Mouse (Mus musculus): ENCODE data around the gene Maml1.
A peak's percentile ranks its signal among the peaks of the same experiment; 100 is the strongest.

Gene Maml1

DNA sequence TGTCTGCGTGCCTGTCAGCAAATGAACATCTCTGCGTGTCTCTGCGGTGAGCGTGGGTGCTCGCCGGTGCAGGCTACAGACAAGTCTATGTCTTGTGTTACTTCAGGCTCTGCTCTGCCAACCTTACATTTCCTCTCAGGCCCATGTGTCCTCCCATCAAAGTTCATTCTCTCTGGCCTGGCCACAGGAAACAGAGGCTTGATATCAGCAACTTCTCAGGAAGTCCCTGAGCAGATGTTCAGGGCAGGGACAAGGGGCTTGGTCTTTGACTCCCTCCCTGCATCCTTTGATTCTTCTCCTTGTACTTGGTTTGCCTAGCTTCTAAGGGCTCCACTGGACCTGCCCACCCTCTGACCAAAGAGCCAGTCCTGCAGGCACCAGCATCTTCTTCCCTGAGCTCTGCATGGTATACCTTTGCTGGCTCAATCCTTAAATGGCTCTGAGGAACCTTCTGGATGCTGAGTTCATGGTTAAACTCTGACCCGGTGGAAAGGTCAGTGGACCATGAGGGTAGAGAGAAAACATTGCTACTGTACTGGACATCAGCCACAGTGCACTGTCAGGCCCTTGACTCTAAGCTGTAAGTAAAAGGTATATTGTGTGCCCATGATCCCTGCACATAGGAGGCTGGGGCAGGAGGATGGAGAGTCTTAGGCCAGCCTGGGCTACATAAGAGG, 51.7 kb downstream of the Maml1 start:
- DNase-seq (ENCODE audit: low spot score in 2 of 2): no peak

GRCm38 (mm10) chr11:50238821-50239791, 53.0 kb downstream of the Maml1 start:
- no peak for DNase-seq (ENCODE audit: low spot score in 2 of 2)

GRCm38 (mm10) chr11:50238324-50238723, 53.8 kb downstream of the Maml1 start, which contains the start of gene Ltc4s:
TSS of gene Ltc4s (minus strand) at chr11:50238616.
- DNase-seq (ENCODE audit: low spot score in 2 of 2): no peak

GRCm38 (mm10) chr11:50236937-50237835, 54.9 kb downstream of the Maml1 start:
- no peak for DNase-seq (ENCODE audit: low spot score in 2 of 2)

DNA sequence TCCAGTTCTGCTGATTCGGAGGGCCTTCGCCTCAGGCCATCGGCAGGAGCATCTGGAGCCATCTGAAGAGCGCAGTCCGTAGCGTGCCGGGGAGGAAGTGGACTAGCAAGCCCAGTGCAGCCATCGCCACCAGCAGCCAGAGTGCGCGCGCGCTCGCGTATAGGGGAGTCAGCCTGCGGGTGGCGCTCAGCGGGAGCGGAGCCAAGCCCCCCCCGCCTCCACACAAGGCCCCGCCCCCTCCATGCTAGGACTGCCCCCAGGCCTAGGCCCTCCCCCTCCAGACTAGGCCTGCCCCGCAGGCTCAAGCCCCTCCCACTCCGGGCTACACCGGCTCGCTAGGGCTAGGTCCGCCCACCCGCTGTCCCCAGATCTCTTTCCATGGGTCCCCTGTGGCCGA, 55.6 kb downstream of the Maml1 start:
- DNase-seq (ENCODE audit: low spot score in 2 of 2): peak; percentile 87 to 90

GRCm38 (mm10) chr11:50234606-50235005, 57.5 kb downstream of the Maml1 start:
- DNase-seq (ENCODE audit: low spot score in 2 of 2): no peak

- DNase-seq (ENCODE audit: low spot score in 2 of 2): no peak
Measured at GRCm38 (mm10) chr11:50233993-50234392, 58.1 kb downstream of the Maml1 start.

- DNase-seq (ENCODE audit: low spot score in 2 of 2): no peak
Measured at GRCm38 (mm10) chr11:50233022-50233421, 59.1 kb downstream of the Maml1 start.

GRCm38 (mm10) chr11:50231411-50231810, 60.7 kb downstream of the Maml1 start:
- DNase-seq (ENCODE audit: low spot score in 2 of 2): no peak

- DNase-seq (ENCODE audit: low spot score in 2 of 2): no peak
Measured at GRCm38 (mm10) chr11:50230481-50231304, 61.4 kb downstream of the Maml1 start.

DNA sequence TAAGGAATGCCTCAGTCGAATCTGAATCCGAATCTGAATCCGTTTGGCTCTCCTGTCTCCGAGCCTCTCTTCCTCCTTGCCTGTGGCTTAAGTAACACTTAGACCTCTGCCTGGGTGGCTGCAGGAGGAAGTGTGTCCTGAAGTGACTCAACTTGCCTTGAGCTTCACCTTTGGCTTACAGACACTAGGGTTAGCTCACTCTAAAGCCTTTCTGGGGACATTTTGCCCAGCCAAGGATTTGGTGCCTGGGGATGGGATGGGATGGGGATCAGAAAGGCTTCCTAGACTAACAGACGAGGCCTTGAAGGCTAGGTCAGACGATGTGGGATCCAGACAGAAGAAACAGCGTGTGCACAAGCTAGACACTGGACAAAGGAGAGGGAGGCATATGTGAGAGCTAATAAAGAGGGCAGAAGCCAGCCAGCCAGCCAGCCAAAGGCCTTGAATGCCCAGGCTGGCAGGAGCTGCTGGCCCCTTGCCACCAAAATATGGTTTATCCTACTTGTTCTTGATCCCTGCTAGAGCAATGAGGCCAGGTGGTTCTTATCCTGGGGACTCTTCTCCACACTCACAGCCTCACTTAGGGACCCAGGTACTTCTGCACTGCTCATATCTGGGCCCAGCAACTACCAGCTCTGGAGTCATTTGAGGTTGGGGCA, 62.7 kb downstream of the Maml1 start:
- DNase-seq (ENCODE audit: low spot score in 2 of 2): no peak

DNA sequence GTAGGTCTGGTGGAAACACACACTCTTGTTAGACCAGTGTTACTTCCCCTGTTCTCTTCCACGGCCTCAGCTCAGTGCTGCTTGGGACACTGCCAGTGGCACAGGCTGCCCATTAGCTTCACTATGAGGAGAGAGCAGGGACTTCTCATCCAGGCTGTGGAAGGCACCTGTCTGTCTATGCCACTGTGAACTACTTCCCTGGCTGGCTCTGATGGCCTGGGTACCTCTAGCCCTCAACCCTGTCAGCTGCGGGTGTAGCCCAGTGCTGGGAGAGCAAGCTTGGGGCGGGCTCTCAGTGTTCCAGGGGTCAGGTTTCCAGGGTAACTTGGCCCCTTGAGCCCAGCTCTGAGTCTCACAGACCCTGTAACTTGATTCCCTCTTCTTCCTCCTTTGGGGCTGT, 63.3 kb downstream of the Maml1 start:
- DNase-seq (ENCODE audit: low spot score in 2 of 2): no peak

DNA sequence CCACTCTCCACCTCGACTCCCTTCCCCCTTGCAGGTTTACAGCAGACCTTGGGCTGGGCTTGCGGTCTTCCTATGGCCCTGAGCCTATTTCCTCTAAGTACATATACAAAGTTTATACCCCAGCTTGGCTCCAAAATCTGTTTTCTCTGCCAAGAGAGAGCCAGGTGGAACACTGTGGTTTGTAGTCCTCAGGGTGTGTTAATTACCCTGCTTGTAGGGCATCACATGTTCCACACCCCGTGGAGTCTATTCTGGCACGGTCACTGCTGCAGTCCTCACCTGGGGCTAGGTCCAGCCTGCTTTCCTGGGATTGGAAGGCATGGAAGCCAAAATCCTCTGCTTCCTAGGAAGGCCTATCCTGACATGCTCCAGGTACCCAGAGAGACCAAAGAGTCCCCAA, 64.4 kb downstream of the Maml1 start:
- no peak for DNase-seq (ENCODE audit: low spot score in 2 of 2)

DNA sequence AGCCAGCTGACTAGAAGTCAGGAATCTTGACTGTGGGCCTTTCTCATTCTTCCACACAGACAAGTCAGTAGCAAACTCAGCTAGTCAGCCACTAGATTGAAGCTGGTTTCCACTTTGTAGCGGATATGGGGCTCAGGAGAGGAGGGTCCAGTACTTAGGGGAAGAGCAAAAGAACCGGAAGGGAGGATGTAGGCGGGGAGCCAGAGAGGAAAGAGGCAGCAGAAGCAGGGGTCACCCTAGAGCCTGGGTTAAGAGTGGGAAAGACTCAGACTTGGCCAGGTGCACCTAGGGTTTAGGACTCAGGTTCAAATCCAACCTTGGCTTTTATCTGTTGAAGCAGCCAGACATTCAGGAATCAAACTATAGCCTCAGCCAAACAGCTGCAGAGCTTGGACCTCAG, 64.9 kb downstream of the Maml1 start:
- DNase-seq (ENCODE audit: low spot score in 2 of 2): no peak

DNA sequence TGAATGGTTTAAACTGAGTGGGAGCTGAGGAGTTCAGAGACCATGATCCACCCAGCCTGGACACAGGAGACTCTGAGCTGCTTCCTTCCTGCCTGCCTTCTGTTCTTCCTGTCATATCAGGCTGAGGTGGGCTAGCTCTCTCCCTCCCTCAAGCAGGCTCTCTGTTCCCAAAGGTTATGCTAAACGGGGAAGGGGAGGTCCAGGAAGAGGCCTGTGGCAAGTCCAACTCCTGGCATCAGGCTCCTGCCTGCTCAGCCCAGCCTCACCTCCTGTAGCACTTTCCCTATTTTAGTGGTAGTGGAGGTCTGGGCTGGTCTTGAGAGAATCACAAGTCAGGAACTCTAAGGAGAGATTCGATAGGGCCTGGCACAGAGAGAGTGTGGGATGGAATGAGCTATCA, 65.7 kb downstream of the Maml1 start:
- no peak for DNase-seq (ENCODE audit: low spot score in 2 of 2)

GRCm38 (mm10) chr11:50225611-50226378, 66.3 kb downstream of the Maml1 start:
- no peak for DNase-seq (ENCODE audit: low spot score in 2 of 2)

- DNase-seq (ENCODE audit: low spot score in 2 of 2): peak; percentile 81 to 85
Measured at GRCm38 (mm10) chr11:50224671-50225530, 67.2 kb downstream of the Maml1 start.

DNA sequence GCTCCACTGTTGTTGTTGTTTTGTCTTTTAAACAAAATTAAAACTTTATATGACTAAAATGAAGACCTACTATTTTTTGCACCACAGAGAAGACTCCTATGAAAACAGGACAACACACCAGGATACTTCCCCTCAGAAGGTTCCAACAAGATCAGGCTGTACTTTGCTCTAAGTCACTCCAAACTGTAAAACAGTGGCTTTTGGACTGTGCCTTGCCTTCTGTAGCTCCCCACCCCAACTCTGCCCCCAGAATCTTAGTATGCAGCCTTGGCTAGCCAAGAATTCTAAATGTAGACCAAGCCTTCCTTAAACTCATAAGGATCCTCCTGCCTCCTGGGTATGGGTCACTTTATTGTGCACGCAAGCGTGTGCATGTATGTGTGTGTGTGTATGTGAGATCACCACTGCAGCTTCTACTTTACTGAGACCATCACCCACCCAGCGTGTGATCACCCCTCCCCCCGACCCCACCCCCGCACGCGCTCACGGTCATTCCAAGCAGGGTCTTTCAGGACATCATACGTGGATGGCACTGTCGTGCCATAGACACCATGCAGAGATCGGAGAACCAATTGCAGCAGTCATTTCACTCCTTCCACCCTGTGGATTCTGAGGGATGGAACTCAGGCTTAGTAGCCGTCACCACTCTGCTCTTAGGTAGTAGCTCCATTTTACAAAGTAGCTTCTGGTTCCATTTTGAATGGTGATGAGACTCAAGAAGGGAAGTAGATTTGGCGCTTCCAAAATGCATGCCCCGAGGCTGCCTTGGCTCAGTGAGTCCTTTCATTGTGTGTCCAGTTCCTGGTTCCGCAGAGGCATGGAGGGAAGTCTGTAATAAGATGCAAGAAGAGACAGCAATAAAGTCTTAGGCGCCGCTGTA, 68.1 kb downstream of the Maml1 start:
- no peak for DNase-seq (ENCODE audit: low spot score in 2 of 2)
